Mouse (Mus musculus): ENCODE measurements around the gene 2810021J22Rik.
"Not testable (repeated sequence)": the region's sequence is repeated elsewhere in the genome, so short reads cannot be mapped to it uniquely, and the experiment has no call there.

The 2810021J22Rik gene

DNA sequence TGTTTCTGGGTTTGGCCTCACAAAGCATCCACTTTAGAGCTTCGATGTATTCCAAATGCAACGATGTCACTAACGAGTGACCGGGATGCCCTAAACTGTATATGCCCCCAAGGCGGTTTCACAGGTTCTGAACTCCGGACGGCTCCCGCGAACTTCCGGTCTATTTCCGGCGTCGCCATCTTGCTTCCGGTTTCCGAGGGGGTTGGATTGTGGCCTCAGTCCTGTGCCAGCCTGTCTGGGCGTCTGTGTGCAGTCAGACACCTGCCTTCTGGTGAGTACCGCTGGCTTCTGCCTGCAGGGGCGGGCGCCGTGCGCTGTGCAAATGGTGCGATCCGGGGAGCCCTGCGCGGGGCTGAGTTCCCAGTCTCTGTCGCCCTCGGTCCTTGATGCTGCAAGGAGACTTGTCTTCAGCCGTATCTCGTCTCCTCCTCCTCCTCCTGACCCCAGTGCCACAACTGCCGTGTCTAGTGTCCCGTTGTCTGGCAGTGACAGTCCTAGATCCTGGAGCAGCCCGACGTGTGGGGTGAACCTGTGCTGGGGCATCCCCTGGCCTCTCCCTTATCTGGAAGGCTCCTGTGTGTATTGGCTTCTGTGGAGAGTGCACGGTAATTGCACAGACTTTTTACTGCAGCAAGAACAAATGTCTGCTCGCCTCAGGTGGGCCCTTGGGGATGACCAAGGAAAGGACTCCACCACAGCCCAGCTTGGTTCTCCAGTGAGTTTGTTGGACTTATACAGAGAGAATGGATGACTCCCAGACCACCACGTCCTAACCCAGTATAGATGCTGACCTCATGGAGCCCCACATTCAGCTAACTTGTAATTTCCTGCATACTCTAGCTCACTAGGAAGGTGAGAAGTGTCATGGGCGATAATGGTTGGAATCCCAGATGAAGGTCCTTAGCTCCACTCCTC lies at the start of gene 2810021J22Rik:
Gene 2810021J22Rik, plus strand, starts transcription at position 178 of the 915 bp plus-strand sequence.
- peak; percentile 90 to 92 for DNase-seq

DNA sequence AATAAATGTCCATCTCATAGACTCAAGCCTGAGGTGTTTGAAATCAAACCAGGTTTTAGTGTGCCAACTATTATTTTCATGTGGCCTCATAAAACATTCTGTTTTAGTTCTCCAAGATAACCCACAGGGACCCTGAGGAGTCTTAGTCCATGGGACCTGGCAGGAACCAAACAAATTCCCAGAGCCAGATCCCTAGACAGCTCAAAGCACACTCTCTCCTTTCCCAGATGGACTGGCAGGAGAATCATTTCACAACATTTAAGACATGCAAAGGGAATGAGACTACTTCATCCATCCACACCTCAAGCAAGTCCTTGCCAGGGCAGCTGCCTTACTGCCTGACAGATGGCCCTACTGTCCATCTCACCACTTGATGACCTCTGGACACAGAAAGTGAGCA lies 38.1 kb upstream of the 2810021J22Rik start, which contains the start of gene Olfr312:
Gene Olfr312, plus strand, starts transcription at position 301 of the 400 bp plus-strand sequence.
- not testable (repeated sequence) for DNase-seq

DNA sequence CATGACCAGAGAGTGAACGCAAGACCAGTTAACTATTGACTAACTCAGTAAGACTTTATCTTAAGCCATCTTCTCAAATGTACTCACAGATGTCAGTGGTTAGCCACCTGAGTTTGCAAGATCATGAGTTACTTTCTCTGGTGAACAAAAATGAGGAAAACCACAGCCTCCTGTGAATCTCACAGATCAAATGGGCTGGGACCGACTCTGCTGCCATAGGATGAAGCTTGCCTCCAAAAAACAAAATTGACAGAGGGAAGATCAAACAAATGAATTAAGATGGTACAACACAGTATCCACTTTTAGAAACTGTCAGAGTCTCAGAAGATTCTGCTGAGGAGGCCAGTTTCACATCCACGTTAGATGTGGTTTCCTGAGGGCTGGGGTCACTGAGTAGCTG lies 37.3 kb upstream of the 2810021J22Rik start:
- peak; percentile 38 to 46 for DNase-seq

- peak; percentile 57 to 68 for DNase-seq
These were observed 34.5 kb upstream of the 2810021J22Rik start for GRCm38 (mm10) chr11:58832541-58832940.

GRCm38 (mm10) chr11:58838951-58839350 lies 28.1 kb upstream of the 2810021J22Rik start, which contains the start of gene Olfr311:
Olfr311 (plus strand) TSS chr11:58839251.
- DNase-seq: not testable (repeated sequence)

DNA sequence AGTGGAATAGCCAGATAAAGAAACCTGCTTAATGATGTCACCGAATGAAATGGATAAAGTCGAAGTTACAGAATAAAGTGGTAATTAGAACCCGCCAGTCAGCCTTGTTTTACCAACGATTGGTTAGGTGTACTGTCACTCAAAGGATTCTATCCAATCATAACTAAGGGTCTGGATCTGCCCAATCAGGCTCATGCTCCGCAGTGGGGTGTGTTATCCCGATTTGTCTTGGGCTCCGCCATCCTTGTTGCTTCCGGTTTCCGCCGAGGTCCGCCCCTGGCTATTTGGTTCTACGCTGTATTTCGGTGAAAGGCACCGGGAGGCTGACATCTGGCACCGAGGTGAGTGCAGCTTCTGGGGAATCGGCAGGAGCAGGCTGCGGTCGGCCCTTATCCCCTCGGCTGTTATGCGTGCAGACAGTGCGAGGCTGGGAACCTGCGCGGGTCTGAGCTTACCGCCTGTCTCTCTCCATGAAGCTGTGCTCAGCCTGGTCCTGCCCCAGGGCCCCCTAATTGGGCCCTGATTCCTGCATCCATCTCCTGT lies 20.0 kb upstream of the 2810021J22Rik start, which contains the start of gene Gm12258:
Gene Gm12258, plus strand, starts transcription at position 240 of the 543 bp plus-strand sequence.
- peak; percentile 79 to 86 for DNase-seq

DNA sequence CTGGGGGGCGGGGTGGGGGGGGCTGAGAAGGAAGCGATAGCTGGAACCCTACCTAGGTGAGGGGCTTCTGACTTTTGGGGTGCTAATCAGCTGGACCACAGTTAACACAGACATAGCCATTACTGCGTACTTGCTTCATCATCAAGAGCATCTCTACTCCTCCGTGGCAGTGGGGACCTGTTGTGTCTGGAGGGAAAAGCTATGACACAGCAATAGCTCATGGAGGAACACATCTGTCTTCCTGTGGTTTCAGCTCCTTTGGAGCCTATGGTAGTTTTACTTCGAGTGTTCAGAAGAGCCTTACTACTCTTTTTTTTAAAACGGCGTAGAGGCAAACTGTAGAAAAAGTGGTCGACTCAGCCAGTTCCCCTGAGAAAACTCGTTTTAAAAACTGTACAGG lies 19.4 kb upstream of the 2810021J22Rik start:
- peak; percentile 36 to 38 for DNase-seq

DNA sequence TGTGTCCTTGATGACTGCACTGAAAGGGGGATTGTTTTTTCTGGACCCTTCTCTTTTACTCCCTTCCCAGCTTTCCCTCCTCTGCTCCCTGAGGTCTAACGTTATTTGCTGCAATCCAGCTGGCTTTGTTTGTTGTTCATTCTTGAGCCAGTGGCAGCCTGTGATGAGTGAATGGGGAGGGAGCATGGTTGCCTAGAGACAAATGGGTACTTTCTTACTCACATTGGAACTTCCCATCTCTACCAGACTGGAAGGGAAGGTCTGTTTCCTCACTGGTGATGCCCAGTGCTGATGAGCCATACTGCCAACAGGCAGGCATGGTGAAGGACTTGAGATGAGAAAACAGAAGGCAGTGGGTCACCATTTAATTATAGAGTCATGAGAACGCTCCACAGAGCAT lies 17.3 kb upstream of the 2810021J22Rik start:
- DNase-seq: no peak

DNA sequence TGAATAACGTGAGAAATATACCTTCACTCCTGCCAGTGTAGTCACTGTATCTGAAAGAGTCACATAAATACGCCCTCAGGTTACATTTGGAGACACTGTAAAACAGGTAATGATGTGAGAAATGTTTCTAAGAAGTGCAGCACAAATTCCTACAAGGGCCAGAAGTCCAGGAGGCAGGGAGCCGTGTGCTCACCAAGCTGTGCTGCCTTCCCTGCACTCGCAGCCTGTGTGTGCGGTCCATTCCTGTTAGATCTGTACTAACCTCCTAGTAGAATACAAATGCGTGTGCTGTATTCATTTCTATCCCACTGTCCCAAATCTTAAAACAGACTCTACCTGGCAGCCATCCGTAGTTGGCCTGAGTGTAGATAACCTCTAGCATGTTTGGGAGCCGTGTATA lies 6.3 kb upstream of the 2810021J22Rik start:
- DNase-seq: no peak

- DNase-seq: no peak
These were observed 926 bp downstream of the 2810021J22Rik start for GRCm38 (mm10) chr11:58867954-58868330.

DNA sequence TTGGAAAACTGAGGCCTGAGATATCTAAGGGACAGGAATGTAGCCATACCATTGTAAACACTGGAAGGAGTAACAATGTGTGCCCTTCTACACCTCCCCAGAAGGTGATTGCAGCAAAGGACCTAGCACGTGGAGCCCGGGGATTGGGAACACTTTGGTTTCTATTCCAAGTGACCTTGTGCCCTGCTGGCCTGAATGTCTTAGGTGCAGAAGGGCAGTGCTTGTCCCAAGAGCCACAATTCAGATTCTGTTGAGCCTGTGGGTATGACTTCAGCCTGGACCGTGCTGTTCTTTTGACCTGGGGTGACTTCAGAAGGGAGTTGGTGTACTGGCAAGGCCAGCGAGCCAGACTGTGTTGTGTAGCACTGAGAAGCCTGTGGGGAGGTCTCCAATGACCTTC lies 3.9 kb downstream of the 2810021J22Rik start:
- DNase-seq: no peak

GRCm38 (mm10) chr11:58883756-58884155 lies 16.7 kb downstream of the 2810021J22Rik start:
- peak; percentile 82 to 91 for DNase-seq

DNA sequence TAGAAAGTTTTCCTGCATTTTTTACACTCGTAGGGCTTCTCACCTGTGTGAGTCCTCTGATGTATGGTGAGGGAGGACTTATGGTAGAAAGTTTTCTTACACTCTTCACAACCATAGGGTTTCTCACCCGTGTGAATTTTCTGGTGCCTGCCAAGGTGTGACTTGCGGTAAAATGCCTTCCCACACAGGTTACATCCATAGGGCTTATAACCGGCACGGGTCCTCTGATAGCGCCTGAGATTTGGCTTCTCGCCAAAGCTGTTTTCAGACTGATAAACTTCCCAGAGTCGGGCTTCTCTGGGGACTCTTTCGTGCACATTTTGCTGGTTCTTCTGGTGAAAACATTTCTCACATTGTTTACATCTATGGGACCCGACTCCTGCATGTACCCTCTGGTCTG lies 23.5 kb downstream of the 2810021J22Rik start:
- no peak for DNase-seq

- DNase-seq: peak; percentile 52 to 70
These were observed 27.4 kb downstream of the 2810021J22Rik start for GRCm38 (mm10) chr11:58894456-58894855.

DNA sequence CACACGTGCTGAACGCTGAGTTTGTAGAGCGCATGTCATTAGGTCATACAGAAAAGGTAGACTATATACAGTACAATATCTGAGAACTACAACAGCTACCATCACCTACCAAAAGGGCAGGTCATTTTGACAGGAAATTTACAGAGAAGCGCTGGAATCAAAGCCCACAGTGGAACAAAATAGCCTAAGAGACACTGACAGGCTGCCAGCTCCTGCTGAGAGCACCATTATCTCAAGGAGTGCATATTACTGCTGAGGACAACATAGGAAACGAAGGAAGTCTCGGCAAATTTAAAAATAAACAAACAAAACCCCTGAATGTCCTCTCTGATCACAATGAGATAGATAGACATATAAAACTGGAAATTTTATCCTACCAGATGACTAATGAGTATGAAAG lies 30.5 kb downstream of the 2810021J22Rik start:
- no peak for DNase-seq

- DNase-seq: no peak
These were observed 34.1 kb downstream of the 2810021J22Rik start for GRCm38 (mm10) chr11:58901080-58901479.

DNA sequence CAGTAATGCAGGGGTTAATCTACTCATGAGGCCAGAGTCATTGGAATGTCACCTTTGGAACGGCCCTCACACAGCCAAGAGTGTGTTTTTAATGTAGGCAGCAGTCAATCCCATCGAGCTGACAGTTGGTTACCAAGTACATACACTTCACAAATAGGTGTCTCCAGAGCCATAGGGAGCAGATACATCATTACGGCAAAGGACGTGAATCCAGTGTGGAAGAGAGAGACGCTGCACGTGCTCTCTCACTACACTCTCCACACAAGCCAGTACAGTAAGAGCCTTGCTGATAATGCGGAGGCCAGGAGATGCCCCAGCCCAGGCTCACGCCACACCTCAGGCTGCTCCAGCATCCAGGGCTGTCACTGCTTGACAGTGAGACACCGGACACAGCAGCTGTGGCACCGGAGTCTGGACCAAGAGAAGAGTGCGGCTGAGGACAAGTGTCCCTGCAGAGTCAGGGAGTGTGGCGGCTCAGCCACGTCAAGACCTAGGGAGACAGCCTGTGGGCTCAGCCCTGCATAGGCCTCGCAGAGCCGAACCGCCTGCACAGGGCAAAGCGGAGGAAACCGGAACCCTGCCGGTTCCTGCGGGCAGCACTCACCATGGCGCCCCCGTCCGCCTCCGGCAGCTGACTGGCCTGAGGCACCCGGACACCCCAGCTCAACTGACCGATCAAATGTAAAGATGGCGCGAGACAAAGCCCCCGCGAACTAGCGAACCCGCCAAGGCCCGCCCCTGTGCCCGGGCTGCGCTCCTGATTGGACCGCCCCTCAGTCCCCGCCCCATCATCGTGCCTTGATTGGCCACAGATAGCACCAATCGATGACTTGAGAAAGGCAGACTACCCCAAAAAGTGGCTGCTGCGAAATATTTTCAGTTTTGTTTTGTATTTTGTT lies 36.7 kb downstream of the 2810021J22Rik start, which contains the start of gene Zfp39:
Gene Zfp39, minus strand, starts transcription at position 715 of the 899 bp plus-strand sequence.
- DNase-seq: peak; percentile 96 to 99

GRCm38 (mm10) chr11:58904410-58904718 lies 37.3 kb downstream of the 2810021J22Rik start:
- no peak for DNase-seq

DNA sequence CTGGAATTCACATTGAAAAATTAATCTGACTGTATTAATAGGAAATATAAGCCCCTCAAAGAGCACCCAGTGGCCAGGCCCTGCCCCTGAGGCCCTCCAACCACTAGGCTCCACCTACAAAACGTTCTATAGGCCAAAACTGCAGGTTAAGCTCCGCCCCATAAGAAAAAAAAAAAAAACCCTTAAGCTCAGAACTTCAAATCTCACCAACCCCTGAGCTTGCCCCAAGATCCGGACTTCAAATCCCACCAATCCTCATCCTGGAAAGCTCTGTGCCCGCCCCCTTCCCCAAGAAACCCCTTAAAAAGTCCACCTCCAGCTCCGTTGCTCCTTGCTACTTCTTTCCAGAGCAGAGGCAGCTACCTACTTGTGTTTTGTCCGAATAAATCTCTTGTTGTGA lies 37.8 kb downstream of the 2810021J22Rik start:
- no peak for DNase-seq

DNA sequence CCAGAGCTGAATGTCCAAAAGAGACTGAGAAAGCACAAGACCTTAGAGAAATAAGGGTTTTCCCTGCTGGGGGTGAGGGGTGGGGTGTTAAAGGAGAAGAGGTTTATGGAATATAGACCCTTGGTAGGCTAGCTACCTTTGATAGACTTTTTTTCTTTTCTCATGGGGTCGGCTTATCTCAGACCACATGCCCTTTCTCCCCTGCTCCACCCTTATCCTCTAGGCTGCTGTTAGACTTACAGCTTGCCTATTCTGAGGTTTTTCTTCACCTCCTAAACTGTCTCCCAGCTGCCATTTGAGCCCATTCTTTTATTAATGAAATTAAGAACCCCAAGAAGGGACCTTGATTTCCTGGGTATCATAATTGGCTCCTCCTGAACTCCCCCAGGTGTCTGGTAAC lies 46.8 kb downstream of the 2810021J22Rik start:
- DNase-seq: no peak

DNA sequence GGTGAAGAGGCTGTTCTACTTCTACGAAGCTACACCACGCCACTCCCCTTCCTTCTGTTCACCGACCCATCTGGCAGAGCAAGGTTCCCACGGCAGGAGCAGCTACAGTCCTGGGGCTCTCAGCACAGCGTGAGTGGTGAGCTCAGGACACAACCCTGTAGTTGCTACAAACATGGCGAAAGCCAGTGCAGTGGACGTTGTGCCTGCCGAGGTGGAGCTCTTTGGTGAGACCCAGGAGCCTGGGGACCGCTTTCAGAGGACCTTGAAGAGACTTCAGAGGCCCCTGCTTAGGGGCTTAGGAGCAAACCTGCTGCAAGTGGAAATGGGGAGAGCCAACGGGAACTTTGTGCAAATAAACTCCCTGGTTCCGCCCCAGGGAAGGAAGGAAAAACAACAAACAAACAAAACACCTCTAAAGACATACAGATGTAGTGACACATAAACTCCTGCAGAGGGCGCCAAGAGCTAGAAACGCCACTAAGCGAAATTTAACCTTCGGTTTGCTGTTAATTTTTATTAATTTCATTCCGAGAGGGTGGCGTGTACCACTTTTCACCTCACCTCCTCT lies 47.5 kb downstream of the 2810021J22Rik start:
- DNase-seq: peak in 1 of 2 experiments; percentile 27

All from thymus, postnatal 36 days (tissue).